Mouse (Mus musculus) gastrocnemius, postnatal 10 days (tissue): ENCODE measurements around the gene Dlst. TPM values are rescaled to one million over a fixed set of nuclear protein-coding genes. Genes with fewer than 3 reads are reported as not detected.

Experiments used
- DNase-seq: peaks from one replicate; pipeline ENCODE4 v3.0.0; 2021; ENCODE audit warnings: mixed read lengths
- total RNA-seq, 2 experiments: library from RNA; stranded (reverse); gene quantifications; 2 replicates each; pipeline ENCODE4 v1.2.3; 2021

Gene Dlst
- total RNA-seq, 2 experiments from 2014 or later = 284 to 308 TPM

DNA sequence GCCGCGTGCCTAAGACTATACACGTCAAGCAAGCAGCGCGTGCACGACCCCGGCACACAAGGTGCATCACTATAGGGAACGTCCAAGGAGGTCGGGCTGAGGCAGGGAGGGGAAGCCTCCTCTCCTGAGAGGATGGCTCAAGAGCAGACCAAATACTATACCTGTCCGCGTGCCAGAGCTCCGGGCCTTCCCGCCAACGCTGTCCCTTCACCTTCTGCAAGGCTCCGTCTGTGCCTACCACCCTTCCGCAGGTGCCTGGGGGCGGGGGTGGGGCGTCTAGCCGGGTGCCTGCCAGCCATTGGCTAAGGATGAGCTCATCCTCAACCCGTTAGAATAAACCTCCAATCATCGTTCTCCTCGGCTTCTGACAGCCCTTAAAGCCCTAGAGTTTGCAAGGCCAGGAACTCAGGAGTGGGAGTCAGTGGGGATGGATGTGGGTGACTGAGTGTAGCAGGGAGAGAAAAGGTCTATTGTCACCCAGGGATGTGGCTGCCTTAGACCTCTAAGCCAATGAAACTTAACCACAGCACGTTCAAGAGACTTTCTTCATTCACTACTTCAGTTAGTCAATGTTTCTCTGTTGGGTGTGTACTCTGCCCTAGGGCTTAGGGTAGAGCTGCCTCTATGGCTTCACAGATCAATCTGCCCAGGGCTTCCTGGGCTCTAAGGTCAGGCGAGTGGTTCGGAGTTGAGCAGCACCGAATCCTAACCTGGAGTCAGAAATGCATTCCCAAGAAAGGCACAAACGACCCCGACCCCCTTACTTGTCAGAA, 40.6 kb downstream of the Dlst start, which contains the start of gene Rps6kl1:
Gene Rps6kl1 (minus strand): TSS at position 263 of the 773 bp plus-strand sequence.
- no peak for DNase-seq

DNA sequence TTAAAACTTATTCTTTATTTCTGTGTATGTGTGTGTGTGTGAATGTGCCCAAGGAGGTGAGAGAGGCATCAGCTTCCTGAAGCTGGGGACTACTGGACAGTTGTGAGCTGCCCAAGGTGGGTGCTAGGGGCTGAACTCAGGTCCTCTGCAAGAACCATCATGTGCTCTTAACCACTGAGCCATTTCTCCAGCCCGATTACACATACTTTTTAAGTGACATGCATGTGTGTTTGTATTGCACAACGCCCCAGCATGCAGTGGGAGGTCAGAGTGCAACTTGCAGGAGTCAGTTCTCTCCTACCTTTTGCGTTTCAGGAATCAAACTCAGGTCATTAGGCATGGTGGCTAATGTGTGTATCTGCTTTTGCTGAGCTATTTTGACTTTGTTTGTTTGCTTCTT, 42.4 kb downstream of the Dlst start:
- DNase-seq = no peak

DNA sequence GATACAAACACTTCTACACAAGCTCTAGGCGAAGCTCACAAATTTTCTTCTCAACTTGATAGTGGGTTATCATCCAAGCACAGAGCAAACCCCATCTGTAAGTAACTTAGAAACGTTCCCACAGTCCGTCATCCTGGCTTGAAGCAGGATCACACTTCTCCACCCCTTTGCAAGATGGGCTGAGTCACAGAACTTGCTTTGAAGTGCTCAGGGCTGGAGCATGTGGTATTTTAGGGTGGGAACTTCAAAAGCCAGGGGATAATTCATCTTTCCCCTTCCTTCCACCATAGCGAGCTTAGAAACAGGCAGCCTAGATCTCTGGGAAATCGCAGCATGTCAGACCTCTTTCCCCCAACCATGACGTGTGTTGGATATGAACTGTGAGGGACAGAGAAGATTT, 45.7 kb downstream of the Dlst start:
- no peak for DNase-seq

DNA sequence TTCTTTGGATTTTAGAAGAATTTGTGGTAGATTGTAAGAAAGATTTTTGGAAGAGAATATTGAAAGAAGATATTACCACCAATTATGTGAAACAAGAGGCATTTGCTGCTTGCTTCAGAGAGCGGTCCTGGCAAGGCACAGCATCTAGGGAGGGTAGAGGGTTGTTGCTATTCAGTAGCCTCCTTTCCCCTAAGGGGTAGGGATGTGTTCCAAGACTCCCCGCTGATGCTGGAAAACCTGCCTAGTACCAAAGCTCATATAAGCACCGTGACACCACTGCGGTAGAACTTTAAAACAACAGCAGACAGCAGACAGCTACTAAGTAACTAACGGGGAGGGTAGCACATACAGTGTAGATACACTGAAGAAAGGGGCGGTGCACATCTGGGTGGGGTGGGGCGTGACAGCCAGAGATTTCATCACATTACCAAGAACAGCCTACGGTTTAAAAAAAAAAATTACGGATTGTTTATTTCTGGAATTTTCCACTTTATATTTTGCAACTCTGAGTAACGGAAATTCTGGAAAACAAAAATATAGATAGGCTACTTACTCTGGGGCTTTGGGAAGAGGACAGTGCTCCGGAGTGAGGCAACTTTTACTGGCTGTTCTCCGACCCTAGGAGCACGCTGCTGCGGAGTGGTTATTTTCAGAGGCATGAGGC, 47.3 kb downstream of the Dlst start:
- DNase-seq = no peak

- no peak for DNase-seq
These were observed 48.2 kb downstream of the Dlst start for GRCm38 (mm10) chr12:85158801-85159200.

DNA sequence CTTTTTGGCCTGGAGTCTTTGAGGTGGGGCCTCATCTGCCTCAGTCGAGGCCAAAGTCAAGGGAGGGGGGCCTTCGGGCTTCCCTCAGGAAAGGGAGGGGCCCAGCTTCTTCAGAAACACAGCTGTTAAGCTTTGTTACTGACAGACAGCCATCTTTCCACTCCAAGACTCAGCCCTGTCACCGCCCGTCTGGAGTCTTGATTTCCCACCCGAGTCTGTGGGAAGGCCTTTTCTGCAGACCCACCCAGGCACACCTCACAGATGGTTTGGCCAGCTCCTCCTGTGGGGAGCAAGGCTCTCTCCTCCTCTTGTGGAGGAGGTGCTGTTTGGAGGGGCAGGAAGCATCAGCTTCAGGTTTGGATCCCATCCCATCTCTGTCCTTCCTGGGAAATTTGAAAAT, 49.0 kb downstream of the Dlst start:
- DNase-seq = no peak

DNA sequence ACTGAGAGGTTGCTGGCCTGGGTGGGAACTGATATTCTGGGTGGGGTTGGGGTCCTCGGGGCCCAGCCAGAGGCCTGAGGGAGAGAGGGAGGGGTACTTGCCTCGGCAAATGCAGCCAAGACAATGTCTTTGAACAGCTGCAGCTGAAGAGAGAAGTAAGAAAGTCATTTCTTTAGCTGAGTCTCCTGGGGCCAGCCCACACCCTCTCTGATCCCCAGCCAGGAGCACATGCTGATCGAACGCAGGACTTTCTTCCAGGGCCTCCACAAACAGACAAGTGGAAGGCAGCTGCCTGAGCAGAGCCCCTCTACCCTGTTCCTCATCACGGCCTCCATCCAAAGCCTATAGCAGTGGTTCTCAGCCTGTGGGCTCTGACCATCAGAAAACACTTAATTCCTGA, 54.4 kb downstream of the Dlst start:
- peak; percentile 58 for DNase-seq

- no peak for DNase-seq
These were observed 56.0 kb downstream of the Dlst start for GRCm38 (mm10) chr12:85166631-85167030.

DNA sequence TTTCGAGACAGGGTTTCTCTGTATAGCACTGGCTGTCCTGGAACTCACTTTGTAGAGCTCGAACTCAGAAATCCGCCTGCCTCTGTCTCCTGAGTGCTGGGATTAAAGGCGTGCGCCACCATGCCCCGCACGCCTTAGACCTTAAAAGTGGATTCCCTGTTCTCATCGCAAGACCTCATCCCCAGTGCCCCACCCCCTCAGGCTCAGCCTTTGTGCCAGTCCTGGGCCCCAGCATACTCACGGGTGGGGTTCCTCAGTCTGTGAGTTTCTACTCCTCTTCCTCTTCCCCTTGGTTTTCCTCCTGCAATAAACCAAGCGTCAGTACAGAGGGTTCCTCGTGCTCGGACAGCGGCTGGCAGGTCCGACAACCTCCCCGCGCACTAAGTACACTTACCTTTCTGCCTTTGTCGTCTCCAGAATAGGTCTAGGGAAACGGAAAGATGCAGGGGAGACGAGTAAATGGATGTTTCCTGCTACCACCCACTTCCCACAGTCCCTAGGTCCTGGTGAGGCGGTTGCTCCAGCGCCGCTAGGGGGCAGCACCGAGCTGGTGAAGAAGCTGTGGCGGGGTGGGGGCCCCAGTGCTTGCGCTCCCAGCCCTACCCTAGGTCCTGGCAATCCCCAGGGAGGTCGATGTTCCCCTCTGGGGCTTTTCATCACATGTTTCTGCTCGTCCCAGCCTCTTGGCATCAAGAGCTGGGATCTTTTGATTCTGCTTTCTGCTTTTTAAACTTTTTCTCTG, 58.7 kb downstream of the Dlst start:
- peak; percentile 97 for DNase-seq

- no peak for DNase-seq
These were observed 59.2 kb downstream of the Dlst start for GRCm38 (mm10) chr12:85169877-85170276.

- no peak for DNase-seq
These were observed 59.8 kb downstream of the Dlst start for GRCm38 (mm10) chr12:85170284-85170947.

DNA sequence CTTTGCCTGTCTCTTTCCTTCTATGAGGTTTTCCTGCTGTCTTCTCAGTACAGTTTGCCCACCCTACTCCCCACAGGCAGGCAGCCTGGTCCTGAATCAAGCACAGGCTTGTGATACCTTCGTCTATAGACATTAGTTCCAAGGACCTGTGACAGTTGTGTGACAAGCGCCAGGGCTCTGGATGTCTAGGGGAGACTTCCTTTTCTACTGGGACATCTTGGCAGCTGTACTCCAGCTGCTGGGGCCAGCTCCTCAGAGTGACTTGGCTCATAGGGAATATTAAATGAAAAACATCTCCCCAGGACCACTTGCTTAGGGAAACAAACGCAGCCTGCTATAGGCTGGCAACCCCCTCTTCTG, 60.3 kb downstream of the Dlst start:
- DNase-seq = no peak

DNA sequence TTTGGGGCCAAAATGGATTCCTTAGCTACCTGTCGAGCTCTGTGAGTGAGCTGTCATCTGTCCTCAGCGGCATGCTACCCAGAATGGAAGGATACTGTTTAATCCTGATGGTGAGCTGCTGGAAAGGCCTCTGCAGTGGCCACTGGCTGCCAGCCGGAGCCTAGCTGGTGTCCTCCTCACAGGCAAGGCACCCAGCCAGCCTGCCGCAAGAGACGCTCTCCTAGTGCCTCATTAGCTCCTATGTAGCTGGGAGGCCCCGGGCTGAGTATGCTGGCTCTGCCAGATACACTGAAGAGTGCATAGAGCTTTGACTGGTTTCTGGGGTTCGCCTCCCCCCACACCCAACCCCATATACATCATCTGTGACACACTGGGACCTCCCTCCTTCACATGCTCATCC, 63.4 kb downstream of the Dlst start:
- DNase-seq = peak; percentile 59

GRCm38 (mm10) chr12:85175087-85175675, 64.5 kb downstream of the Dlst start:
- DNase-seq = no peak

- DNase-seq = peak; percentile 41
These were observed 65.6 kb downstream of the Dlst start for GRCm38 (mm10) chr12:85175926-85176845.

GRCm38 (mm10) chr12:85176846-85177523, 66.4 kb downstream of the Dlst start:
- DNase-seq = no peak

DNA sequence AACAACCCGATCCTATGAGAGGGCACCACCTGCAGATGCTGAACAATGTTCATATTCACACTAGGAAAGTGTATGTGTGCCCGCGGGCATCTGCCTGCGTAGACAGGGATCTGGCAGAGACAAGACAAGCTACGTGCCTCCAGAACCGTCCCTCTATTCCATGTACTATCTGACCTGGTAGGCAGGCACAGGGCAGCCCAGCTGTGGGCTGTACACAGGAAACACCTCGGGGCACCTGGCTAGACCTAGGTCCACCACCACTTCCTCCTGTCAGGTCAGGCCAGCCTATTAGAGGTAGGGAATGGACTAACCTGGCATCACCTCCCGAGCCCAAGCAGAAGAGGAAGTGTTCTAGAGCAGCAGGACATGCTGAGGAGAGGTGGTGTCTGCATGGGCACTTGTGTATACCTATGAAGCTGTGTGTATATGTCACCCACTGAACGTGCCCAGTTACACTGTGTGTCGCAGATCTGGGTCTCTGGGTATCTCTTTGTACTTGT, 67.2 kb downstream of the Dlst start, which contains the start of gene Pgf:
Gene Pgf (minus strand): TSS at position 51 of the 500 bp plus-strand sequence.
- no peak for DNase-seq

DNA sequence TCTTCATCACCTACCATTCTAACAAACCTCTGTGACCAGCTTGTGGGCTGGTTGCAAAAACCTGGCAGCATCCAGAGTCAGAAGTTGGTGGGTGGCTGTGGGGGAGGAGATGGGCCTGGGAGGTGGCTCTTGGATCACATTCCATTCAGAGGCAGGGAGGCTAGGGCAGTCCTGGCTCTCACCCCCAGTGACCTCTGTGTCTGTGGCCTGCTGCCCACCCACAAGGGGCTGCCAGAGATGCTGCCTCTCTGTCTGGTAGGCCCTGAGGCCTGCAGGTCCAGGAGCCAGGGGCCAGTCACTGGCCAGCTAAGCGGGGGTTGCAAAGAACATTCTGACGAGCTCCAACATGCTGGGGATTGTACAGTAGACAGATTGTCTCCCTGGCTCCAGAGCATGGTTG, 67.7 kb downstream of the Dlst start:
- no peak for DNase-seq

DNA sequence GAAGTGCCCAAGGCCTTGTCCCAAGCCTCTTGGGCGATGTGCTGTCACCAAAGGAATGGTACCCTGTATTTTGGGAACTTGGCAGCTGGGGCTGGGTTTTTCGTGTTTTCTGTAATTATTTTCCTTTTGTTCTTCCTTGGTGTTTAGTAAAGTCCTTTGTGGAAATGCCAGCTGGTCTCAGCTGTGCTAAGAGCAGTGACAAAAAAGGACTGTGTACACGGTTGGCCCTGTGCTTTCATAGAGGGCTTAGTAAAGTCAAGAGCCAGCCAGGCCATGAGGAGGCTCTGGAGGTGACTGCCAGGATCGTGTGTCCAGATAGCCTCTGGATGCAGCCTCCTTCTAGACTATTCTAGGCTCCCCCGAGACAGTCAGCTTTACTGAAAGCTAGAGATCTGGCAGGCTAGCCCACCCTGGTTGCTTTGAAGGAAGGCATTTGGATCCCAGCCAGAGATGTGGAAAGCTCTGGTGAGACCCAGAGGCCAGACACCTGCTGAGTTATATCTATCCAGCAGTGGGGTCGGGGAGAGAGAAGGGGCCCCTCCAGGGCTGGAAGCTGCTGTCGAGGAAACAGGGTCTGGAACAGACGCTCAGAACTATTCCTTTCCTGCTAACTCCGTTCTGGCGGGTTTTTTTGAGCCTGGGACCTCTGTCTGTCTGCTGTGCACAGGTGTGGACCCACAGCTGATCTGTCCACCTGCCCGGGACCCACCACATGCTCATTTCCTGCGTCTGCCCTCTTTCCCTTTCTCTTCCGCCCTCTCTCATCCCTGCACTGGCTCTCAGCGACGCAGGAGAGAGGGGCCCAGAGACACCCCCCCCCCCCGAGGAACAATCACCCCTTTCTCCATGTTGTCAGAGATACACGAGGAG, 71.1 kb downstream of the Dlst start:
- no peak for DNase-seq
